Mouse (Mus musculus) B cell, adult 62 days (primary cell): Measurements from ENCODE around the gene Vmn1r78. TPM values are rescaled to one million over a fixed set of nuclear protein-coding genes. Genes with fewer than 3 reads are reported as not detected.

Source experiments
- total RNA-seq: library from RNA; stranded (reverse); gene quantifications from 4 replicates; pipeline ENCODE4 v1.2.4, GENCODE M21; 2023

Vmn1r78 gene
- not detected in 4 replicates for total RNA-seq

DNA sequence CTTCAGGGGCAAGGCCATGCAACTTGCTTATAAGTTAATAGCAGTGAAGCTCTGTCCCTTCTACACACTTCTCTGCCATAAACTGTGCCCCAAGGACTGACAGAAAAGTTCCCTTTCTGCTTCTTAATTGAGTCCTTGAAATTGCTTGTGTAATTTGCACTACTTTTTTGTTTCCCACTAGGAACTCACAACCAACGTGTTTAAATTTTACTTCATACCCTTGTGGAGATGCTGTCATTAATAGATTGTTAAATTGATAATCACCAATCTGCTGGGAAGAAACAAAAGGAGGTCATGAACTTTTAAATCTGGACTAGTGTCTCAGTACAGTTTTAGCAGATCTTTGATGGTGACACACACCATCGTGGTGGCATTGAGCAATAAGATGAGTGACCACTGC is at the start of gene Vmn1r78:
Gene Vmn1r78, plus strand, starts transcription at position 301 of the 400 bp plus-strand sequence.

DNA sequence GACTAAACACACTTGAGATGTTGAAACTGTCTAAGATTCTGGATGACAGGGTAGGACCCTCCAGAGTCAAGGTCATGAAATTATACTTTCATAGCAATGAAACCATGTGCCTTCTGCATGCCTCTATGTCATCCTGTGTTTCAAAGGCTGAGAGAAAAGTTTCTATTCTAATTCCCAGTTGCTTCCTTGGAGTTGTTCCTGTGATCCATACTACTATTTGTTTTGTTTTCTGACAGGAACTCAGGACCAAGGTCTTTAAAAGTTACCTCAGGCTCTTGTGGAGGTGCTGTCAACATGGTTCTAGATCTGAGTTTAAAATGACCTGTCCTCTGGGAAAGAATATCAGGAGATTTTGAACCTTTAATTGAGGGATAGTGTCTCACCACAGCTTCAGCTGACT is 20.9 kb downstream of the Vmn1r78 start, which contains the start of gene Vmn1r79:
Gene Vmn1r79, plus strand, starts transcription at position 301 of the 400 bp plus-strand sequence.

DNA sequence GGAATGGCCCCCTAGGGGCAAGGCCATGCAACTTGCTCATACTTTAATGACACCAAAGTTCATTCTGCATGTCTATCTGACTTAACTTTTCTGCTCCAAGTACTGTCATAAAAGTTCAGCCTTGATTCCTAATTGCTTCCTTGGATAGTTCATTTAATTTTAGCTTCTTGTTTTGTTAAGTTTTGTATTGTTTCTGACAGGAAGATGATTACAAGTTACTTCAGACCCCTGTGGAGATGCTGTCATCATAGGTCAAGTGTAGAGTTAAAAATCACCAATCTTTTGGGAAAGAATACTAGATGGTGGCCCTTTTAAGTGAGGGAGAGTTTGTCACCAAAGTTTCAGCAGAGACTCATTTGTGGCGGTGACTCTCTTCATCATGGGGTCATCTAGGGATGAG is 38.9 kb downstream of the Vmn1r78 start, which contains the start of gene Vmn1r80:
Gene Vmn1r80, plus strand, starts transcription at position 301 of the 400 bp plus-strand sequence.

Other genes with a start within 250 kb of the Vmn1r78 start
- not detected in 4 replicates for gene Vmn1r76, start 212.0 kb upstream of the Vmn1r78 start, total RNA-seq
- not detected in 4 replicates for gene Vmn1r77, start 113.5 kb upstream of the Vmn1r78 start, total RNA-seq
- gene Vmn1r79, start 21.0 kb downstream of the Vmn1r78 start, total RNA-seq = not detected in 4 replicates
- not detected in 4 replicates for gene Vmn1r80, start 39.0 kb downstream of the Vmn1r78 start, total RNA-seq
- not detected in 4 replicates for gene Vmn1r81, start 118.0 kb downstream of the Vmn1r78 start, total RNA-seq
- gene Vmn1r82, start 150.2 kb downstream of the Vmn1r78 start, total RNA-seq = not detected in 4 replicates
- gene Vmn1r83, start 179.2 kb downstream of the Vmn1r78 start, total RNA-seq = not detected in 4 replicates
- gene Vmn1r84, start 219.0 kb downstream of the Vmn1r78 start, total RNA-seq = not detected in 4 replicates